Mouse (Mus musculus) left cerebral cortex, postnatal 36 days (tissue): ENCODE results near the gene Gm9507. TPM values are rescaled to one million over a fixed set of nuclear protein-coding genes. Genes with fewer than 3 reads are reported as not detected.
"Not testable (repeated sequence)": the region's sequence is repeated elsewhere in the genome, so short reads cannot be mapped to it uniquely, and the experiment has no call there.

ENCODE experiments used
- DNase-seq, 2 experiments: peaks; one replicate each; pipeline ENCODE4 v3.0.0; 2021 to 2022; ENCODE audit warnings: low spot score in 2 of 2, mixed read lengths in 1 of 2
- intact Hi-C: fragments of 180-260 bp; cut with DNase I; formaldehyde crosslinking; loops from one replicate; pipeline ENCODE4 v1.15.1; 2025
- total RNA-seq, 2 experiments: library from RNA; stranded (reverse); gene quantifications; 2 replicates each; pipeline ENCODE4 v1.2.3; 2021

Gene Gm9507
- total RNA-seq = not detected

DNA sequence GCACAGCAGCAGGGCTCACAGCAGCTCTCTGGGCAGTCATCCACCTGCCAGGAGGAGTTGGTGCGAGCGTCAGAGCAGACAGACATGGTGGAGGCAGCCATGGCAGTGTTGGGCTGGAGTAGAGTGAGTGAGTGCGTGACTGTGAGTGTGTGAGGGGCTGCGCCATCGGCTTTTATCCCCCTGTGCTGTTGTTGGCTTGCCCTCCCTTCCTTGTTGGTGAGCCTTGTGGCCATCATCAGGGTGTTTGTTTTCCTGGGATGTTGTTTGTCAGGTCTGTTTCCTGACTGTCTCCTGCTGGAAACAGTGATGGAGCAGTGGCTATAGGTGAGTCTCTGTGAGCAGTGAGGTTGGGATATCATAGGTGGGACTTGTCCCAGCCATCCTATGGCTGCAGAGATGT lies at the start of gene Gm9507:
Gene Gm9507 (minus strand): TSS at position 101 of the 400 bp plus-strand sequence.
- DNase-seq = no peak
- intact Hi-C loops = no loop called here

DNA sequence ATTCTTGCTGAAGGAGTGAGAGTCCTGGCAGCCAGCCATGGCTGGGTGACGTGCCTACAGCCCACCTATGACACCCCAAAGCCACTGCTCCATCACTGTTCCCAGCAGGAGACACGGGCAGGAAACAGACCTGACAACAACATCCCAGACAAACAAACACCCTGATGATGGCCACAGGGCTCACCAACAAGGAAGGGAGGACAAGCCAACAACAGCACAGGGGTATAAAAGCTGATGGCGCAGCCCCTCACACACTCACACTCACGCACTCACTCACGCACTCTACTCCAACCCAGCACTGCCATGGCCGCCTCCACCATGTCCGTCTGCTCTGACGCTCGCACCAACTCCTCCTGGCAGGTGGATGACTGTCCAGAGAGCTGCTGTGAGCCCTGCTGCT lies 40.9 kb upstream of the Gm9507 start, which contains the start of gene Gm10318:
Gene Gm10318 (plus strand): TSS at position 301 of the 400 bp plus-strand sequence.
- intact Hi-C loops = no loop called here
- DNase-seq = no peak

DNA sequence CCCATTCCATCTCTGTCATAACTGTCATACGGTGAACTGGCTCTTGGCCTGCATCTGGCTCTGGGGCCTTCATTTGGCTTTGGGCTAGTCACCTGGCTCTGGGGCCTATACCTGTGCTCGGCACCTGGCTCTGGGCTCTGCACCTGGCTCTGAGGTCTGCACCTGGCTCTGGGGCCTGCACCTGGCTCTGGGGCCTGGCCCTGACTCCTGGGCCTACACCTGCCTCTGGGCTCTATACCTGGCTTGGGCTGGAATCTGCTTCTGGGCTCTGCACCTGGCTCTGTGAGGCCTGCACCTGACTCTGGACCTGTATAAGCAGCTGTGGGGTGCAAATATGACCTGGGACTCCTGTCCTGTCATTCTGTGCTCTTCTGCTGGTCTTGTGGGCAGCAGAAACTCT lies 35.9 kb upstream of the Gm9507 start:
- intact Hi-C loops = no loop called here
- DNase-seq = no peak

DNA sequence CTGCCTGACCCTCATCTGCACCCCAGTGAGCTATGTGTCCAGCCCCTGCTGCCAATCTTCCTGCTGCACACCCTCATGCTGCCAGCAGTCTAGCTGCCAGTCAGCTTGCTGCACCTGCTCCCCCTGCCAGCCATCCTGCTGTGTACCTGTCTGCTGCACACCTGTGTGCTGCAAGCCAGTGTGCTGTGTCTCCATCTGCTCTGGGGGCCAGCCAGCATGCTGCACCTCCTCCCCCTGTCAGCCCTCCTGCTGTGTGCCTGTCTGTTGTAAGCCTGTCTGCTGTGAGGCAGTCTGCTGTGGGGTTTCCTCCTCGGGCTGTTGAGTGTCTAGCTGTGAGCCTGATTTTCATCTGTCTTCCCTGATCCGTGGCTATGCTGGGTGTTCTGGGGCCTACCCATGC lies 35.3 kb upstream of the Gm9507 start:
- DNase-seq = no peak
- intact Hi-C loops = no loop called here

DNA sequence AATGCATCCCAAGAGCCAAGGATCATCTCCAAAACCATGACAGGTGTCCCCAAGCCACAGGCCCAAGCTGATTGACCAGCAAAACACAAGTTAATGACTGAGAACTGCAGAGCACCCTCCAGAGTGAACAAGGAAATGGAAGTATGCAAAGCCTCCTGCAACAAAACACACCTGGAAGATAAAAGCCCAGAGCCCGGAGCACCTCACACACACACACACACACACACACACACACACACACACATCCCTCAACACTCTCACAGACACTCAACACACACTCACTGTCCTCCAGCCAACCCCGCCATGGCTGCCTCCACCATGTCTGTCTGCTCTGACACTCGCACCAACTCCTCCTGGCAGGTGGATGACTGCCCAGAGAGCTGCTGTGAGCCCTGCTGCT lies 34.9 kb upstream of the Gm9507 start, which contains the start of gene Gm36176:
Gene Gm36176 (plus strand): TSS at position 301 of the 400 bp plus-strand sequence.
- intact Hi-C loops = no loop called here
- no peak for DNase-seq

DNA sequence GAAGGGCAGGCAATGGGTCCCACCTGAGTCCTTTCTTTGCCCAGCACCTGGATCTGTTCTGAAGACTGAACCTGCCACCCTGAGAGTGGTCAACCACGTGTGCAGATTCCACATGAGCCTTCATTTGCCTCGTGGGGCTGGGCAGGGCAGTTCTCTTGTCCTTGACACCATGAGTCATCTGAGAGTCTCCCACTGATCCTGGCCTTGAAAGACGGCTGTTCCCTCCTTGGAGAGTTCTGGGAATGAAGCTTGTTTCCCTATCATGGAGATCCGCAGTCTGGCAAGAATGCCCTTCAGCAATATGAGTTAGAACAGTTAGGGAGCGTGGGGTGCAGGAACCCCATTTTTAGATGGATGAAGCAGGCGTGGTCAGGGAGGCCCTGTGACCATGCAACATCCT lies 27.4 kb upstream of the Gm9507 start:
- intact Hi-C loops = no loop called here
- no peak for DNase-seq

DNA sequence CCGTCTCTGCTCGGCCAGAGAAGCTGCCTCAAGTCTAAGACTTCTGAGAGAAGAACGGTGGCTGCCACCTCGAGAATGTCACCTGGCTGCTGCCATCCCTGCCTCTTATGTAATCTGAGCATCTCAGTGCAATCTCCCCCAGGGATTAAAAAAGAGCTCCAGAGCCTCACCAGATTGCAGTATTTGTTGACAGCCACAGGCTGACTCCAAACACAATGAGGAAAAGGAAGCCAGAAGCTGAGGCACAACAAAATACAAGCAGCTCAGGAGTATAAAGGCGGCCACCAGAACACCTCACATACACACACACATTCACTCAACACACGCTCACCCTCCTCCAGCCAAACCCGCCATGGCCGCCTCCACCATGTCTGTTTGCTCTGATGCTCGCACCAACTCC lies 24.0 kb upstream of the Gm9507 start, which contains the start of gene Krtap10-10:
Gene Krtap10-10 (plus strand): TSS at position 301 of the 400 bp plus-strand sequence.
- peak in 1 of 2 experiments; percentile 15 for DNase-seq
- intact Hi-C loops = no loop called here

DNA sequence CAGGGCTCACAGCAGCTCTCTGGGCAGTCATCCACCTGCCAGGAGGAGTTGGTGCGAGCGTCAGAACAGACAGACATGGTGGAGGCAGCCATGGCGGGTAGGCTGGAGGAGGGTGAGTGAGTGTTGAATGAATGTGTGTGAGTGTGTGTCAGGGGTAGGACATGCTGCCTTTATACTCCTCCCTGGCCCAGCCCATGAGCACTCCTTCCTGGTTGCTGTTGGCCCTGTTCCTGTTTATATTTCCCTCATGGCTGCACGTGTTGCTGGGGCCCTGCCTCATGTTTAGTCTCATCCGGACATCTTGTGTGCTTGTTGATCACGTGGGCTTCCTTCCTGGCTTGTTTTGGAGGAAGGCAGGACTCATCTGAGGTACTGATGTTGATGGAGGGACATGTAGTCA lies 15.3 kb upstream of the Gm9507 start, which contains the start of gene Krtap10-4:
Gene Krtap10-4 (minus strand): TSS at position 145 of the 400 bp plus-strand sequence.
- intact Hi-C loops = no loop called here
- no peak for DNase-seq

DNA sequence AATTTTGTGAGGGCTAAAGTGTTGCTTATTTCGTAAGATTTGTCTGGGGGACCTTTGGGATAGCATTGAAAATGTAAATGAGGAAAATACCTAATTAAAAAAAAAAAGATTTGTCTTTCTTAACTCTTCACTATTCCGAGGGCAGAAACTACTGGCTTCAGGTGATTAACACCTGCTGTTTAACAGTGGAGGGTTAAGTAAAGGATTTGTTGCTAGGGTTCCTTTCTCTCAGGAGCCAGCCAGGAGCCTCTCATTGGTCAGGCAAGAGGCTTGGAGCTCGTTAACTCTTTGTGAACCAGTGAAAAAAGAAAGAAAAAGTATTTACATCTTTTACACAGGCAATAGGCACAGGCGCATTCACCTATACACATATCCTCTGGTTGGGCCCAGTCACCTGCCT lies 7.6 kb upstream of the Gm9507 start:
- DNase-seq = no peak
- intact Hi-C loops = no loop called here

DNA sequence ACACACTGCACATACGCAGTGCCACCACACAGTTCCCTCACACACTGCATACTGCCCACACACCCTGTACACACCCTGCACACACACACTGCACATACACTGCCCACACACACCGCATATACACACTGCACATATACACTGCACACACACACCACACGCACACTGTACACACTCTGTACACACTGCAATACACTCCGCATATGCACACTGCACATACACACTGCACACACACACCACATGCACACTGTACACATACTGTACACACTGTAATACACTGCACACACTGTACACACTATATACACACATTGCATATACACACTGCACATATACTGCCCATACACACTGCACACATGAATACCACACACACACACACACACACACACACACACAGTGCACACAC lies 6.9 kb upstream of the Gm9507 start:
- intact Hi-C loops = no loop called here
- DNase-seq = no peak

DNA sequence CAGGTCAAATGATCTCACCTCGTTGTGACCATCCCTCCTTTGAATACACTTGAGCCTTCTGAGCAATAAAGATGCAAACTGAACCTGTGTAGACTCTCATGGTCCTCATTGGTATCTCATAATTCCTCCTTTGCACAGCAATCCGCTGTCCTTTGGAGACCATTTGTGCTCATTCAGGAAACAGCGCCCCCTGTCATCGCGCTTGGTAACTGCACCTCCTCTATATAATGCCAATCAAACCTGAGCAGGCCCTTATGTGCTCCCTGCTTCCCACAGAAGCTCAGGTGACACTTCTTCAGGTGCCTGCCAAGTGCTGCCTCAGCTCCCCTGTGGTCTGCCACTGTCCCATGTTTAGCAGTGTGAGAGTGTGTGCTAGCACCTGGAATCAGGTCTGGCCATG lies 3.9 kb upstream of the Gm9507 start:
- no peak for DNase-seq
- intact Hi-C loops = no loop called here

DNA sequence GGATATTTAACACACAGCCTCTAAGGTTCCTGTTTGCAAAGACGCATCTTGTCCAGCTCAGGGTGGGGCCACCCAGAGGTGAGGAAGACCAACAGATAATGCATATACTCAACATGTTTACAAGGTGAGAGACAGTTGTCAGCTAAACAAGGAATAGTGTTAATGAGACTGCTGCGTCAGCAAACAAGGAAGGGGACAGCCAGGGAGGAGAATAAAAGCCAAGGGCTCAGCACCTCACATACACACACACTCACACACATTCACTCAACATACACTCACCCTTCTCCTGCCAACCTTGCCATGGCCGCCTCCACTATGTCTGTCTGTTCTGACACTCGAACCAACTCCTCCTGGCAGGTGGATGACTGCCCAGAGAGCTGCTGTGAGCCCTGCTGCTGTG lies 2.7 kb upstream of the Gm9507 start, which contains the start of gene Gm2696:
Gene Gm2696 (plus strand): TSS at position 301 of the 400 bp plus-strand sequence.
- intact Hi-C loops = no loop called here
- DNase-seq = no peak

DNA sequence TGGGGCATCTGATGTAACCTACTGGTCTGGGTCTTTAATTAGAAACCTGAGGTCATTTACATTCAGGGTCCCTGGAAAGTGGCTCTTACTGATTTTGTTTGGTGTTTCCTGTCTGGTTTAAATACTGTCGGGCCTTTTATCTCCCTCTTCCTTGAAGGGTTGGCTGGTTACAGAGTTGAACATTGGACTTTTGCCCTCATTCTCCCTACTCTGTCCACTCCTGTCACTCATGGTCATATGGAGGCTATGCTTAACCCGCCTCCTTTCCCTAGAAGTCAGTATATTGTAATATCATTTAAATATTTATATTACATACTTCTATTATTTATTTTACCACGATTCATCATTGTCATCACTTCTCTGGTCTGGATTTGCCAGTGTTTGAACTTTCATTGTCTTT lies 7.5 kb downstream of the Gm9507 start:
- DNase-seq = no peak
- intact Hi-C loops = no loop called here

DNA sequence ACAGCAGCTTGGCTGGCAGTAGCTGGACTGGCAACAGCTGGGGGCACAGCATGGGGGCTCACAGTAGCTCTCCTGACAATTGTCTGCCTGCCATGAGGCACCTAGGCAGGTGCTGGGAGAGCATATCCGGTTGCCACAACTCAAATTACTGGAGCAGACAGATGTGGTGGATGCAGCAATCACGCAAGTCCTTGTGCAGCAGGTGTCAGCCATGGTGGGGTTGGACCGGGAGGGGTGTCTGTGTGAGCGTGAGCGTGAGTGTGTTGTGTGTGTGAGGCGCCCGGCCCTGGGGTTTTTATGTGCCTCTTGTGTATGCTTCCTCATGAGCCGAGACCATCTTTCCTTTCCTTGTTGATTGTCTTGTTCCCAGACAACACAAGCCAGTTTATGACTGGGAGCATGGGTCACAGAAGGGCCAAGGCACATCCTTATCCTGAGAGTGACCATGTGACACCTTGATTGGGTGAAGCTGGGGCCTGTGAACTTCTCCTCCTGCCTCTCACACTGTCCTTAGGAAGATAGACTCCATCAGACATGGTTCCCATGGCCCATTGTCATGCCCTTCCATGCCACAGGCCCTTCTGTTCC lies 12.6 kb downstream of the Gm9507 start, which contains the start of gene Gm19668:
Gene Gm19668 (minus strand): TSS at position 213 of the 588 bp plus-strand sequence.
- DNase-seq = no peak
- intact Hi-C loops = no loop called here

DNA sequence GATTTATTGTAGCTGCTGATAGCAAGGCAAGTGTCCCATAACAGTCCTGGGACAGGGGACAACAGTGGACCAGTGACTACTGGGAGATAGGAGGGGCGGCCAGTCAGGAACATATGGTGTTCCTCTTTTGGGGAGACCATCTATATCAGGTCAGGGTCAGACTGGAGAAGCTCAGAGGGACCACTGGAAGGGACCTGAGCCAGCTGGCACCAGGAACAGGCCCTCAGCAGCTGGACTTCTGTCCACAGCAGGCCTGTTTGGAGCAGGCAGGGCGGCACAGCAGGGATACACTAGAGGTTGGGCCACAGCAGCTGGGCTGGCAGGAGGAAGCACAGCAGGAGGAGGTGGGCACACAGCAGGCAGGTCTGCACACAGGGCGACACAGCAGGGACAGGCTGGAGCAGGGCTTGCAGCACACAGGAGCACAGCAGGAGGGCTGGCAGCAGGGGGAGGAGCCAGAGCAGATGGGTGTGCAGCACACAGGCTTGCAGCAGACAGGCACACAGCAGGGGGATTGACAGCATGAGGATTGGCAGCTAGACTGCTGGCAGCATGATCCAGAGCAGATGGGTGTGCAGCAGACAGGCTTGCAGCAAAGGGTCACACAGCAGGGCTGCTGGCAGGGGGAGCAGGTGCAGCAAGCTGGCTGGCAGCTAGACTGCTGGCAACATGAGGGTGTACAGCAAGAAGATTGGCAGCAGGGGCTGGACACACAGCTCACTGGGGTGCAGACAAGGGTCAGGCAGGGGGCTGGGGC lies 13.3 kb downstream of the Gm9507 start:
- intact Hi-C loops, DNase-seq: not testable (repeated sequence)

DNA sequence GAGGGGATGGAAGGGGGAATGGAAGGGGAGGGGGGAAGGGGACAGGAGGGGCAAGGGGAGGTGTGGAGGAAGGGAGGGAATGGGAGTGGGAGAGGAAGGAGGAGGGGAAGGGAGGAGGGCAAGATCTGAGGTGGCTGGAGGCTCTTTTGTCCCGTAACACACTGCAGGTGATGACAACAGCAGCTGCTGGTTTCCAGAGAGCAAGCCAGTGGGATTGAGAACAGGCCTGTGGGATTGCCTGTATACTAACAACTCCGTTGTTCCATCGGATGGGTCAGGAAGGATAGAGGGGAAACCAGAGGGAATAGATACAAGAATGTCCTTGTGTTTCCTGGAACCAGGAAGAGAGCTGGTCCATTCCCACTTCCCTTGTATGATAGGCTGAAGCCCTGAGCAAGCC lies 14.0 kb downstream of the Gm9507 start:
- intact Hi-C loops = no loop called here
- no peak for DNase-seq

DNA sequence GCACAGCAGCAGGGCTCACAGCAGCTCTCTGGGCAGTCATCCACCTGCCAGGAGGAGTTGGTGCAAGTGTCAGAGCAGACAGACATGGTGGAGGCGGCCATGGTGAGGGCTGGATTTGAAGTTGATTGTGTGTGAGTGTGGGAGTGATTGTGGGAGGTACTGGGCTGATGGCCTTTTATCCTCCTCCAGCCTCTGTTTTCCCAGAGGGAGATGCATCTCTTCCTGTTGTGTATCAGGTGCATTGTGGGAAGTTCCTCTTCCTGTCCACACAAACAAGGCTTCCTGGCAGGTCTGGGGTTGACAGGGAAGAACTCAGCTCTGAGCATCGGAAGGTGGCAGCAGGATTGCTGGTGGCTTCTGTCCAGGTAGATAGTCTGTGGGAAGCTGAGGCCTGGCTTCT lies 16.7 kb downstream of the Gm9507 start, which contains the start of gene Gm9639:
Gene Gm9639 (minus strand): TSS at position 101 of the 400 bp plus-strand sequence.
- DNase-seq = no peak
- intact Hi-C loops = no loop called here

DNA sequence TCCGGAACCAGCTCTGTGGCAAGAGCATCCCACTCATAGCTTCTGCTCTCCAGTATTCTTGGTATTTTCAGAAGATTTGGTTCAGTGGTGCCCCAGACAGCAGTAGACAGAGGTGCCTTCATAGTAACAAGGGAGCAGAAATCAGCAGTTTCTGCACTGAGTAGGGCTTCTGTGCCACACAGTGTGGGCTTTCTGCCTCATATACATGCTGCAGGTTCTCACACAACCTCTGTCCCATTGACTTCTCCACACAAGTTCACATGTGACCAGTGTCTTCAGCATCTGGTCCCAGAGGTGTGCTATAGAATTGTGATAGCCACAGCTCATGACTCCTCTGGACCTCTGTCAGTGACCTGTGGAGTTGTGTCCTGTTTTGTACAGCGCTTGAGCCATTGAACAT lies 23.0 kb downstream of the Gm9507 start:
- no peak for DNase-seq
- intact Hi-C loops = no loop called here

DNA sequence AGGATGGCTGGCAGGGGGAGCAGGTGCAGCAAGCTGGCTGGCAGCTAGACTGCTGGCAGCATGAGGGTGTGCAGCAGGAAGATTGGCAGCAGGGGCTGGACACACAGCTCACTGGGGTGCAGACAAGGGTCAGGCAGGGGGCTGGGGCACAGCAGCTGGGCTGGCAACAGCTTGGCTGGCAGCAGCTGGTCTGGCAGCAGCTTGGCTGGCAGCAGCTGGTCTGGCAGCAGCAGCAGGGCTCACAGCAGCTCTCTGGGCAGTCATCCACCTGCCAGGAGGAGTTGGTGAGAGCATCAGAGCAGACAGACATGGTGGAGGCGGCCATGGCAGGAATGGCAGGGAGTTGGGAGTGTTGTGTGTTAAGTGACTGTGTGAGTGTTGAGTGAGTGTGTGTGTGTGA lies 23.8 kb downstream of the Gm9507 start, which contains the start of gene Gm7137:
Gene Gm7137 (minus strand): TSS at position 325 of the 400 bp plus-strand sequence.
- peak; percentile 23 for DNase-seq

DNA sequence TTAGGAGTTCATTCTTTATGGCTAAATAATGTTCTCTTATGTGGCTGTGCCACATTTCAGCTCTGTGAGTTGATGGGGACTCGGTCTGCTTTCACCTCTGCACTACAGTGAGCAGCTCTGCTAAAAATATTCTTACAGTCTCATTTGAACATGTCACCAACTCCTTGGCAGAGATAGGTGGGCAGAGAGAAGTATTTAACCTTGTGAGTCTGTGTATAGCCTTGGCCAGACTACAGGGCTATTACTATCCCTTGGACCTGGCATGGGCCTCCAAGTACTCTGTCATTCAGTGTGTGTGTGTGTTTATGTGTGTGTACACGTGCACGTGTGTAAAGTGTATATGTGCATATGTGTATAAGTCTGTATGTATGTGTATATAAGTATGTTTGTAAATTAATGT lies 28.2 kb downstream of the Gm9507 start:
- intact Hi-C loops, DNase-seq: not testable (repeated sequence)

More for the DNA sequence above, 23.8 kb downstream of the Gm9507 start, which contains the start of gene Gm7137:
- intact Hi-C loops = not testable (repeated sequence)

DNA sequence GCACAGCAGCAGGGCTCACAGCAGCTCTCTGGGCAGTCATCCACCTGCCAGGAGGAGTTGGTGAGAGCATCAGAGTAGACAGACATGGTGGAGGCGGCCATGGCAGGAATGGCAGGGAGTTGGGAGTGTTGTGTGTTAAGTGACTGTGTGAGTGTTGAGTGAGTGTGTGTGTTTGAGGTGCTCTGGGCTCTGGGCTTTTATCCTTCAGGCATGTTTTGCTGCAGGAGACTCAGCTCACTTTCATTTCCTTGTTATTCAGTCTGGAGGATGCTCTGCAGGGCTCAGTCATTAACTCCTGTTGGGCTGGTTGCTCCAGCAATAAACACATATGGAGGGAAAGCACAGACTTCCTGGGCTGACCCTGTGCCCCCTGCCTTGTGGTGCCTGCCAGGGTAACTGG lies 29.2 kb downstream of the Gm9507 start, which contains the start of gene Gm3250:
Gene Gm3250 (minus strand): TSS at position 101 of the 400 bp plus-strand sequence.
- DNase-seq, intact Hi-C loops: not testable (repeated sequence)
